Mouse (Mus musculus) forelimb bud, embryonic 11.5 days (tissue): ENCODE results near the gene Ptgir.

Experiments
- DNase-seq: peaks from one replicate; pipeline ENCODE4 v3.0.0-alpha.2; 2012; ENCODE audit warnings: low read depth, low spot score

The Ptgir gene

GRCm38 (mm10) chr7:16891641-16892351 is 14.5 kb upstream of the Ptgir start, which contains the start of gene Gng8:
Gene Gng8 (plus strand): TSS chr7:16891786.
- peak; percentile 90 for DNase-seq

DNA sequence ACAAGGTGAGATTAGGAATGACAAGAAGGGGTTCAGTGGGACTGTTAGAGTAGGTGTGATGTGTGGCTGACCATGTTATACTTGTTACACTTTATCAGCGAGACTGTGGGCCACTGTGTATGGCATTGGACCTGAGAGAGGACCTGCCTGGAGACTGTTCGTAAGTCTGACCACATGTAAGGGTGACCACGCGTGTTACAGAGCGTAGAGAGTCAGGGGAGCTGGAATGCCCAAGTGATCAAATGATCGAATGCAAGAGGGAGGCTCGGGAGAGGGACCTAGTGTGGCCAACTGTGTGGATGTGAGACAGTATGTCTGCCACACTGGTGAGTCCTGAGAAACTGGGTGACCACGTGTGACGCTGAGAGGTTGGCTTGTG is 13.9 kb upstream of the Ptgir start:
- no peak for DNase-seq

GRCm38 (mm10) chr7:16893612-16894011 is 12.7 kb upstream of the Ptgir start:
- DNase-seq: no peak

GRCm38 (mm10) chr7:16894279-16894678 is 12.0 kb upstream of the Ptgir start:
- no peak for DNase-seq

DNA sequence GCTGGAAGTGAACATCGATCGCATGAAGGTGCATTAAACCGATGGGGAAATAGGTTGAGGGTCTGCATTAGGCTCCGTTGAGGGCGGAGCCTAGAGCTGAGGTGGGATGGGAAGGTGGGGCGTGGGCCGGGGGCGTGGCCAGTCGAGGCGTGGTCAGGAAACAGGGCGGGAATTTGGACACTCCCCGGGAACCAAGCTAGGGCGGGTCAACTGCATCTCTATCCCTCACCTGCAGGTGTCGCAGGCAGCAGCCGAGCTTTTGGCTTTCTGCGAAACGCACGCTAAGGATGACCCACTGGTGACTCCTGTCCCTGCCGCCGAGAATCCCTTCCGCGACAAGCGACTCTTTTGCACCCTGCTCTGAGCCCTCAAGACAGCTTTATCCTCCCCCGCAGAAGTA is 11.3 kb upstream of the Ptgir start:
- peak; percentile 89 for DNase-seq

GRCm38 (mm10) chr7:16895511-16895910 is 10.8 kb upstream of the Ptgir start:
- DNase-seq: no peak

GRCm38 (mm10) chr7:16900526-16900925 is 5.8 kb upstream of the Ptgir start:
- DNase-seq: no peak

- no peak for DNase-seq
Observed at GRCm38 (mm10) chr7:16903439-16903955, 2.8 kb upstream of the Ptgir start.

DNA sequence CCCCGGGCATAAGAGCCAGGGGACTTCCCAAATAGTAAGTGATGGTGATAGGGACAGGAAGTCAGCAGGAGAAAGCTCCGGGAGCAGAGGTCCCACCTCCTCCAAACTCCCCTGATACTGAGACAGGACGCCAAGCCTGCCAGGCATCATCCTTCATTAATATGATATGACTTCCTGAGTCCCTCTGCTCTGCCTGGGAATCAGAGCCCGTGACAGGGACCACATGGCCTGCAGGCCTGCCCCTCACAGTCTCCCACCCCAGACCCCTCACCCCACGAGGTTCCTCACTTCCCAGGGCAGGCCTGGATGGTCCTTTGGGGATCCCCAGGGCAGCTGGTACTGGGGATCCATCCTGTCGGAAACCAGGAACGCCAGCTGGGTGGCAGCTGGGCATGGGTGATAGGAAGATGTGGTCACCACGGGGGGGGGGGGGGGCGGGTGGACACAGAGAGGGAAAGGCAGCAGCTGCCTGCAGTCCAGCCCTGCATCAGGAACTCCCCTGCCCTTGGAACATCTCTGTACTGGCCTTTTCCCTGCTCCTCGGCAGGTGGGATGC is 2.1 kb upstream of the Ptgir start:
- no peak for DNase-seq

DNA sequence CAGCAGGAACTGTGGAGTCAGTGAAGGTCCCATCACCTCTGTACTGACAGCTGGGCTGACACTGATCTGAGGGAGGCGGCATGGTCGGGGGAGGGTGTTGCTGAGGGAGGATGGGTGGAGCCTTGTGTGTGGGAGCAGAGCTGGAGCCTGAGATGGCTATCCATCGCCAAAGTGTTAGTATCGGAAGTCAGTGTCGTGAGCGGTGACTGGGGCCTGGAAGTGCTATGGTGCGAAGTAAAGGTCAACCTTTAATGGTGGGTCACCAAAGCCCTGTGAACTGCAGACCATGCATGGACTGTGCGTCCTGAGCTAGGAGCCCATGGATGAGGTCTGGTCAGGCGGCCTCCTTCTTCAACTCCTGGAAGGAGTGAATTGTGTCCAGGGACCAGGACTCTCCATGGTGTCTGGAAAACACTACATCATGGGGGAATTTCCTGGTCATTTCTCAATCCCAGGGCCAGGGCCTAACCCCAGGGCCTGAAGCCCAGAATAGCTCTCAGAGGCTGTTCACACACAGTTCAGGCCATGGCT is 734 bp upstream of the Ptgir start:
- DNase-seq: no peak

DNA sequence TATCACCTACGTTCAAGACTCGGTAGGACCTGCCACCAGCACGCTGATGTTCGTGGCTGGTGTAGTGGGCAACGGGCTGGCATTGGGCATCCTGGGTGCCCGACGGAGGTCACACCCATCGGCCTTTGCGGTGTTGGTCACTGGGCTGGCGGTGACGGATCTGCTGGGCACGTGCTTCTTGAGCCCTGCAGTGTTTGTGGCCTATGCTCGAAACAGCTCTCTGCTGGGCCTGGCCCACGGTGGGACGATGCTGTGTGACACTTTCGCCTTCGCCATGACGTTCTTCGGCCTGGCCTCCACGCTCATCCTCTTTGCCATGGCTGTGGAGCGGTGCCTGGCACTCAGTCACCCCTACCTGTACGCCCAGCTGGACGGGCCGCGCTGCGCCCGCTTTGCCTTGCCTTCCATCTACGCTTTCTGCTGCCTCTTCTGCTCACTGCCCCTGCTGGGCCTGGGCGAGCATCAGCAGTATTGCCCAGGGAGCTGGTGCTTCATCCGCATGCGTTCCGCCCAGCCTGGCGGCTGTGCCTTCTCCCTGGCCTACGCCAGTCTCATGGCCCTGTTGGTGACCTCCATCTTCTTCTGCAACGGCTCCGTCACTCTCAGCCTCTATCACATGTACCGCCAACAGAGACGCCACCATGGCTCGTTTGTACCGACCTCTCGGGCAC is 734 bp downstream of the Ptgir start:
- no peak for DNase-seq

- no peak for DNase-seq
Observed at GRCm38 (mm10) chr7:16907842-16908241, 1.6 kb downstream of the Ptgir start.

- no peak for DNase-seq
Observed at GRCm38 (mm10) chr7:16908367-16908766, 2.1 kb downstream of the Ptgir start.

GRCm38 (mm10) chr7:16908859-16909258 is 2.6 kb downstream of the Ptgir start:
- DNase-seq: no peak

- DNase-seq: no peak
Observed at GRCm38 (mm10) chr7:16909909-16910308, 3.6 kb downstream of the Ptgir start.

DNA sequence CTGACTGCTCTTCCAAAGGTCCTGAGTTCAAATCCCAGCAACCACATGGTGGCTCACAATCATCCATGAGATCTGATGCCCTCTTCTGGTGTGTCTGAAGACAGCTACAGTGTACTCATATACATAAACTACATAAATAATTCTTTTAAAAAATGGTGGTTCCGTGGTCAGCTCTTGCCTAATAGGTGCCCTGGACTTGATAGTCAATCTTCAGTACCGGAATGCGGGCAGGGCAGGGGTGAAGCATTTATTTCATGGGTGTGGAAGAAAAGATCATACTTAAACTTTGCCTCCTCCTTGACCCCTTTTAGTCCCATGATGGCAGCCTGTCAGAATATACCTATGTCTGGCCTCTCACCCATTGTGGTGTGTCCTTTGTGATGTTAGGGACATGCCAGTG is 5.6 kb downstream of the Ptgir start:
- DNase-seq: no peak

GRCm38 (mm10) chr7:16912360-16912759 is 6.1 kb downstream of the Ptgir start:
- DNase-seq: no peak

- DNase-seq: peak; percentile 80
Observed at GRCm38 (mm10) chr7:16913806-16914452, 7.6 kb downstream of the Ptgir start.

- DNase-seq: no peak
Observed at GRCm38 (mm10) chr7:16914453-16915343, 8.4 kb downstream of the Ptgir start.

DNA sequence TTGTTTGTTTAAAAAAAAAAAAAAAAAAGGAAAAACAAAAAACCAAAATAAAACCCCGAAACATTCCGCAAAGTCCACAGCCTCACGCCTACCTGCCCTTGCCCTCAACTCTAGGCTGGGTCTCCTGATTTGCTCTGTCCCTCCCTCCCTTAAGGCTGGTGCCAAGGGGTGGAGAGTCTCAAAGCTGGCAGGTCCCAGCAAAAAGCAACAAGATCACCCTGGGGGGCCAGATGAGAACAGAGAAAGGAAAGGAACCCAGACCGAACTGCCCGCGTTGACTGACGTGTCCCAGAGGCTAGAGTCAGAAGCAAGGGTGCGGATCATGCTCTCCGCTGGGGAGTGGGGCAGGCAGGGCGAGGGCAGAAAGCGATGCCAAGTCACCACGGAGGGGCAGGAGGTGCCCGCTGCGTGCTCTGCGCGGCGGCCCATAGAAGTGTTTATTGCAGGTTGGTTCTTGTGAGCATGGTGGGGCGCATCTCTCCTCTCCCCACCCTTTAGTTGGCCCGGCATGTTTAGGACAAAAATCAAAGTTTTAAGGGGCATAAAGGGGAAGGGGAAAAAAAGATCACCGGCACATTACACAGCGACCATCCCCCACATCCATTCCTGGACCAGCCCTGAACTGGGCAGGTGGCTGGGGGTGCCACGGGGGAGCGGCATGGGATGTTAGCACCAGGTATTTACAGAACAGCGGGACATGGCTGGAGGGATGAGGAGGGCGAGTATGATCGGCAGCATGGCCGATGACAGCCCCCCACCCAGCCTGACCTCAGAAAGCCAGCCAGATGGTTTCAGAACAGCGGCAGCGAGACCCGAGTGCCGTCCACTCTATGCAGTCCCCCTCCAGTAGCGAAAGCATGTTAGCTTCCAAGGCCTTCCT is 9.4 kb downstream of the Ptgir start:
- no peak for DNase-seq
